ENCODE assay signal across 12 mouse cellular contexts in genomic region chr11:32243205-32243955, GRCm38 (mm10). TPM values are rescaled to one million over a fixed set of nuclear protein-coding genes. Genes with fewer than 3 reads are reported as not detected.
DNase-seq lines count a peak whose midpoint lies in the region; ATAC-seq lines count a peak whose summit lies in the region.
"Had no signal": no experiment of that assay in that cellular context is flagged by ENCODE, and none has a peak within 500 bp of the region (broad histone marks: within the 10 kb centered on the region; RNA-seq: fewer than 3 reads in every experiment).

No protein-coding gene starts in this region.

- whole genome bisulfite sequencing in limb, embryonic 13.5 days, result 70% methylated on average over 7 of the region's 7 CpGs
- WGBS in limb, embryonic 10.5 days, result 77% methylated on average over 7 of the region's 7 CpGs
- 69% methylated on average over 7 of the region's 7 CpGs for WGBS in limb, embryonic 15.5 days

- H3K27me3 ChIP-seq in limb, embryonic 13.5 days, result no peaks in the 10 kb centered on the region
- H3K27me3 ChIP-seq in limb, embryonic 10.5 days (ENCODE audit: low read depth, poor library complexity, severe bottlenecking), result no peaks in the 10 kb centered on the region
- H3K27me3 ChIP-seq in limb, embryonic 15.5 days, result no peaks in the 10 kb centered on the region

- no peaks in the 10 kb centered on the region for H3K9me3 ChIP-seq in limb, embryonic 13.5 days
- no peaks in the 10 kb centered on the region for H3K9me3 ChIP-seq in limb, embryonic 10.5 days (replicated peaks)
- no peaks in the 10 kb centered on the region for H3K9me3 ChIP-seq in limb, embryonic 15.5 days

- no peak overlapping the region for H3K27ac ChIP-seq in limb, embryonic 13.5 days
- H3K27ac ChIP-seq in limb, embryonic 10.5 days, result no peak overlapping the region; the same call in 1 of the 2 replicates
- 0 out of 2 replicates have a peak overlapping the region, but pooled peaks have one; percentile 47 for H3K27ac ChIP-seq in limb, embryonic 15.5 days
- H3K27ac ChIP-seq: macrophage had no signal

- no peaks in the 10 kb centered on the region for H3K4me1 ChIP-seq in limb, embryonic 13.5 days
- no peaks in the 10 kb centered on the region for H3K4me1 ChIP-seq in limb, embryonic 10.5 days
- H3K4me1 ChIP-seq in limb, embryonic 15.5 days, result no peaks in the 10 kb centered on the region

- no peak for DNase-seq in frontal cortex, postnatal 25 days (ENCODE audit: low spot score in 2 of 2)
- DNase-seq in limb, embryonic 10.5 days (ENCODE audit: low spot score), result no peak
- peak; percentile 75 for DNase-seq in brain, adult 2 months (ENCODE audit: low read depth, low spot score)
- DNase-seq in cerebellum, postnatal 10 days, result no peak
- DNase-seq: cerebellum, adult 2 months had no signal

- no peak overlapping the region for H3K4me3 ChIP-seq in limb, embryonic 13.5 days
- no peak overlapping the region for H3K4me3 ChIP-seq in limb, embryonic 10.5 days
- no peak overlapping the region for H3K4me3 ChIP-seq in limb, embryonic 15.5 days

- 0 out of 2 replicates have a peak overlapping the region, but pooled peaks have one; percentile 19 for H3K9ac ChIP-seq in limb, embryonic 13.5 days
- no peak overlapping the region for H3K9ac ChIP-seq in limb, embryonic 15.5 days

- H3K36me3 ChIP-seq in limb, embryonic 13.5 days, result peaks cover 86% of the 10 kb centered on the region
- H3K36me3 ChIP-seq in limb, embryonic 10.5 days, result peaks cover 92% of the 10 kb centered on the region
- H3K36me3 ChIP-seq in limb, embryonic 15.5 days, result peaks cover 66% of the 10 kb centered on the region

- H3K4me2 ChIP-seq in limb, embryonic 13.5 days (replicated peaks), result no peak overlapping the region
- no peak overlapping the region for H3K4me2 ChIP-seq in limb, embryonic 15.5 days

- ATAC-seq in frontal cortex, adult (ENCODE audit: low TSS enrichment), result peak; percentile 72
- no peak for ATAC-seq in limb, embryonic 13.5 days (ENCODE audit: low FRiP score, low read depth)
- ATAC-seq in limb, embryonic 15.5 days (ENCODE audit: insufficient number of reproducible peaks, low FRiP score, low TSS enrichment, low read depth), result no peak
- no peak for ATAC-seq in inflammation-experienced regulatory T-cells, adult 6 months
- ATAC-seq: activated CD4-positive, CD25-positive, alpha-beta regulatory T cell, adult 4 months had no signal

RNA-seq across cellular contexts. Expression of gene Mpg, which starts 17.1 kb away (rescaled TPM):
- polyA plus RNA-seq in limb, embryonic 13.5 days (2015; fragmentation: Nextera tagmentation; extraction: Ambion mirVana), result 42.7 and 43.5 TPM in 2 replicates
- polyA plus RNA-seq in limb, embryonic 10.5 days (2016; fragmentation: Nextera tagmentation; extraction: Ambion mirVana), result 36.2 and 45.2 TPM in 2 replicates
- 39.4 and 40.0 TPM in 2 replicates for polyA plus RNA-seq in limb, embryonic 15.5 days (2015; fragmentation: Nextera tagmentation; extraction: Ambion mirVana)
- 10 to 100 TPM; 26.3 to 35.5 (median 32.8) TPM for polyA plus RNA-seq in inflammation-experienced regulatory T-cells, adult 6 months (2017; shearing (Covaris generic))

RNA-seq across cellular contexts. Expression of gene Rhbdf1, which starts 21.3 kb away (rescaled TPM):
- polyA plus RNA-seq in limb, embryonic 13.5 days (2015; fragmentation: Nextera tagmentation; extraction: Ambion mirVana), result 59.3 and 63.4 TPM in 2 replicates
- 28.1 and 31.1 TPM in 2 replicates for polyA plus RNA-seq in limb, embryonic 10.5 days (2016; fragmentation: Nextera tagmentation; extraction: Ambion mirVana)
- polyA plus RNA-seq in limb, embryonic 15.5 days (2015; fragmentation: Nextera tagmentation; extraction: Ambion mirVana), result 83.7 and 87.5 TPM in 2 replicates
- under 1 TPM in 1 of 3 experiments, not detected in 2; 0.70 TPM for polyA plus RNA-seq in inflammation-experienced regulatory T-cells, adult 6 months (2017; shearing (Covaris generic))

RNA-seq across cellular contexts. Expression of gene Nprl3, which starts 24.1 kb away (rescaled TPM):
- polyA plus RNA-seq in limb, embryonic 13.5 days (2015; fragmentation: Nextera tagmentation; extraction: Ambion mirVana), result 46.0 and 47.0 TPM in 2 replicates
- polyA plus RNA-seq in limb, embryonic 10.5 days (2016; fragmentation: Nextera tagmentation; extraction: Ambion mirVana), result 43.7 and 51.8 TPM in 2 replicates
- polyA plus RNA-seq in limb, embryonic 15.5 days (2015; fragmentation: Nextera tagmentation; extraction: Ambion mirVana), result 34.7 and 41.8 TPM in 2 replicates
- polyA plus RNA-seq in inflammation-experienced regulatory T-cells, adult 6 months (2017; shearing (Covaris generic)), result 10 to 100 TPM; 27.3 to 55.0 (median 45.7) TPM

RNA-seq across cellular contexts. Expression of gene Hba-x, which starts 32.8 kb away (rescaled TPM):
- polyA plus RNA-seq in limb, embryonic 13.5 days (2015; fragmentation: Nextera tagmentation; extraction: Ambion mirVana), result 595 and 644 TPM in 2 replicates
- 2,528 and 3,017 TPM in 2 replicates for polyA plus RNA-seq in limb, embryonic 10.5 days (2016; fragmentation: Nextera tagmentation; extraction: Ambion mirVana)
- 54.8 and 106 TPM in 2 replicates for polyA plus RNA-seq in limb, embryonic 15.5 days (2015; fragmentation: Nextera tagmentation; extraction: Ambion mirVana)
- polyA plus RNA-seq in inflammation-experienced regulatory T-cells, adult 6 months (2017; shearing (Covaris generic)), result not detected
- polyA plus RNA-seq: activated CD4-positive, CD25-positive, alpha-beta regulatory T cell, adult 4 months; C2C12; macrophage had no signal

RNA-seq across cellular contexts. Expression of gene Snrnp25, which starts 38.2 kb away (rescaled TPM):
- polyA plus RNA-seq in limb, embryonic 13.5 days (2015; fragmentation: Nextera tagmentation; extraction: Ambion mirVana), result 58.7 and 66.4 TPM in 2 replicates
- polyA plus RNA-seq in limb, embryonic 10.5 days (2016; fragmentation: Nextera tagmentation; extraction: Ambion mirVana), result 115 and 121 TPM in 2 replicates
- 45.6 and 48.1 TPM in 2 replicates for polyA plus RNA-seq in limb, embryonic 15.5 days (2015; fragmentation: Nextera tagmentation; extraction: Ambion mirVana)
- polyA plus RNA-seq in inflammation-experienced regulatory T-cells, adult 6 months (2017; shearing (Covaris generic)), result 10 to 100 TPM; 52.9 to 74.7 (median 56.9) TPM

Comparison
In these comparisons a context has a peak if more than half of its experiments do, and no peak if none do; other contexts are left out.
1. RNA of gene Rhbdf1, which starts 21.3 kb away (polyA plus RNA-seq): 83.7 to 87.5 TPM in limb, embryonic 15.5 days, 59.3 to 63.4 TPM in limb, embryonic 13.5 days and 28.1 to 31.1 TPM in limb, embryonic 10.5 days; 0.70 TPM in inflammation-experienced regulatory T-cells, adult 6 months; every median in the first group is over 10 times any median in the second.